Mouse (Mus musculus): ENCODE measurements around the gene Asrgl1.

DNA sequence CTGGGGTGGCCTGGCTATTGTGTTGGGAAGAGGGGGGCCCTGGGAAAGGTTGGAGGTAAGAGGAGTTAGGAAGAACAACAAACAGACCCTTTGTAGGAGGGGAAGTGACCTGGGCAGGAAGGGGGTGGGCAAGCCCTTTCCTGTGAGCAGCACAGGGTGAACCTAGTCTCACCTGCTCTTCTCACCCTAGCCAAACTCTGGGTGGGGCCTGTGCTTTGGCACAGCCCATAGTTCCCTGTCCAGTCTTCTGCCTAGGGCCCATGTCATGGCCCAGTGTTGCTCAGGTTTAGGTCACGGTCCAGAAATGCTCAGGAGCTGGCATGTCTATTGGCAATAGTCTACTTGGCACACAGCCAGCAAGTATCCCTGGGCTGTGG, 28.1 kb downstream of the Asrgl1 start:
- TF ChIP-seq CTCF (IDR thresholded peaks at IDR 0.05; ENCODE audit: borderline replicate concordance, insufficient read depth, low read length) (no peak), POLR2A (IDR thresholded peaks at IDR 0.05; ENCODE audit: low read depth, low read length) (no peak)
